Mouse (Mus musculus): ENCODE measurements around the gene Dgat2. TPM values are rescaled to one million over a fixed set of nuclear protein-coding genes. Genes with fewer than 3 reads are reported as not detected.

Gene Dgat2
- polyA plus RNA-seq, 1 experiment from 2014 or later = 21.4 TPM

- Histone ChIP-seq H3K36me3 (replicated peaks) (no peaks in the 10 kb centered on the region), H3K9me3 (no peaks in the 10 kb centered on the region), H3K4me2 (no peak overlapping the region), H3K27me3 (replicated peaks) (no peaks in the 10 kb centered on the region), H3K4me1 (no peaks in the 10 kb centered on the region), H3K9ac (no peak overlapping the region), H3K4me3 (no peak overlapping the region), H3K27ac (no peak overlapping the region)
- no peak for ATAC-seq (replicated peaks)
- WGBS = 71% methylated on average over 10 of the region's 10 CpGs
Observed at GRCm38 (mm10) chr7:99171730-99172463, 10.6 kb downstream of the Dgat2 start.

- WGBS = 94% methylated on average over 6 of the region's 6 CpGs
- no peaks in the 10 kb centered on the region for H3K9me3 ChIP-seq
- no peaks in the 10 kb centered on the region for H3K4me1 ChIP-seq
- H3K27me3 ChIP-seq (replicated peaks) = no peaks in the 10 kb centered on the region
- no peak overlapping the region for H3K4me2 ChIP-seq
- no peak overlapping the region for H3K27ac ChIP-seq
- ATAC-seq (replicated peaks) = no peak
- no peak overlapping the region for H3K9ac ChIP-seq
- H3K36me3 ChIP-seq (replicated peaks) = no peaks in the 10 kb centered on the region
- H3K4me3 ChIP-seq = no peak overlapping the region
Observed at GRCm38 (mm10) chr7:99170519-99170918, 12.0 kb downstream of the Dgat2 start.

GRCm38 (mm10) chr7:99169717-99170403, 12.7 kb downstream of the Dgat2 start:
- no peak overlapping the region for H3K27ac ChIP-seq
- no peak overlapping the region for H3K4me2 ChIP-seq
- no peak overlapping the region for H3K9ac ChIP-seq
- H3K36me3 ChIP-seq (replicated peaks) = no peaks in the 10 kb centered on the region
- no peak for ATAC-seq (replicated peaks)
- H3K4me3 ChIP-seq = no peak overlapping the region
- H3K9me3 ChIP-seq = no peaks in the 10 kb centered on the region
- H3K4me1 ChIP-seq = no peaks in the 10 kb centered on the region
- 91% methylated on average over 9 of the region's 9 CpGs for WGBS
- H3K27me3 ChIP-seq (replicated peaks) = no peaks in the 10 kb centered on the region

- Histone ChIP-seq H3K4me1 (no peaks in the 10 kb centered on the region), H3K4me3 (no peak overlapping the region), H3K36me3 (replicated peaks) (no peaks in the 10 kb centered on the region), H3K4me2 (no peak overlapping the region), H3K27ac (no peak overlapping the region), H3K9ac (no peak overlapping the region), H3K27me3 (replicated peaks) (no peaks in the 10 kb centered on the region), H3K9me3 (no peaks in the 10 kb centered on the region)
- ATAC-seq (replicated peaks) = no peak
- 87% methylated on average over 6 of the region's 6 CpGs for WGBS
Observed at GRCm38 (mm10) chr7:99168756-99169155, 13.8 kb downstream of the Dgat2 start.

- no peak overlapping the region for H3K4me2 ChIP-seq
- no peaks in the 10 kb centered on the region for H3K27me3 ChIP-seq (replicated peaks)
- H3K9ac ChIP-seq = no peak overlapping the region
- no peaks in the 10 kb centered on the region for H3K9me3 ChIP-seq
- no peaks in the 10 kb centered on the region for H3K4me1 ChIP-seq
- no peaks in the 10 kb centered on the region for H3K36me3 ChIP-seq (replicated peaks)
- 60% methylated on average over 5 of the region's 5 CpGs for WGBS
- no peak for ATAC-seq (replicated peaks)
- H3K4me3 ChIP-seq = no peak overlapping the region
- H3K27ac ChIP-seq = no peak overlapping the region
Observed at GRCm38 (mm10) chr7:99167939-99168338, 14.6 kb downstream of the Dgat2 start.

- Histone ChIP-seq H3K27ac (no peak overlapping the region), H3K36me3 (replicated peaks) (no peaks in the 10 kb centered on the region), H3K4me3 (no peak overlapping the region), H3K9me3 (no peaks in the 10 kb centered on the region), H3K4me1 (no peaks in the 10 kb centered on the region), H3K4me2 (no peak overlapping the region), H3K27me3 (replicated peaks) (no peaks in the 10 kb centered on the region), H3K9ac (no peak overlapping the region)
- ATAC-seq (replicated peaks) = no peak
- 90% methylated on average over 8 of the region's 8 CpGs for WGBS
Observed at GRCm38 (mm10) chr7:99166159-99166558, 16.4 kb downstream of the Dgat2 start.

- H3K27me3 ChIP-seq (replicated peaks) = no peaks in the 10 kb centered on the region
- H3K36me3 ChIP-seq (replicated peaks) = no peaks in the 10 kb centered on the region
- 87% methylated on average over 7 of the region's 7 CpGs for WGBS
- no peak overlapping the region for H3K4me2 ChIP-seq
- H3K4me3 ChIP-seq = no peak overlapping the region
- H3K9ac ChIP-seq = no peak overlapping the region
- no peak for ATAC-seq (replicated peaks)
- H3K27ac ChIP-seq = no peak overlapping the region
- H3K9me3 ChIP-seq = no peaks in the 10 kb centered on the region
- no peaks in the 10 kb centered on the region for H3K4me1 ChIP-seq
Observed at GRCm38 (mm10) chr7:99164873-99165410, 17.6 kb downstream of the Dgat2 start.

- Histone ChIP-seq H3K27ac (no peak overlapping the region), H3K4me2 (no peak overlapping the region), H3K9ac (no peak overlapping the region), H3K9me3 (no peaks in the 10 kb centered on the region), H3K4me3 (no peak overlapping the region), H3K27me3 (replicated peaks) (no peaks in the 10 kb centered on the region), H3K4me1 (no peaks in the 10 kb centered on the region), H3K36me3 (replicated peaks) (no peaks in the 10 kb centered on the region)
- no peak for ATAC-seq (replicated peaks)
- WGBS = 89% methylated on average over 7 of the region's 7 CpGs
Observed at GRCm38 (mm10) chr7:99162462-99162861, 20.1 kb downstream of the Dgat2 start.

- ATAC-seq (replicated peaks) = no peak
- WGBS = 90% methylated on average over 11 of the region's 11 CpGs
- H3K9ac ChIP-seq = no peak overlapping the region
- H3K4me3 ChIP-seq = no peak overlapping the region
- H3K4me1 ChIP-seq = no peaks in the 10 kb centered on the region
- no peaks in the 10 kb centered on the region for H3K36me3 ChIP-seq (replicated peaks)
- no peaks in the 10 kb centered on the region for H3K9me3 ChIP-seq
- no peak overlapping the region for H3K27ac ChIP-seq
- no peaks in the 10 kb centered on the region for H3K27me3 ChIP-seq (replicated peaks)
- no peak overlapping the region for H3K4me2 ChIP-seq
Observed at GRCm38 (mm10) chr7:99161961-99162360, 20.6 kb downstream of the Dgat2 start.

- WGBS = 60% methylated on average over 4 of the region's 4 CpGs
- H3K4me2 ChIP-seq = no peak overlapping the region
- 0 out of 2 replicates have a peak, but pooled peaks have one; percentile 33 for ATAC-seq (replicated peaks)
Observed at GRCm38 (mm10) chr7:99161529-99161928, 21.0 kb downstream of the Dgat2 start.

GRCm38 (mm10) chr7:99160995-99161394, 21.5 kb downstream of the Dgat2 start:
- Histone ChIP-seq H3K36me3 (replicated peaks) (no peaks in the 10 kb centered on the region), H3K27me3 (replicated peaks) (no peaks in the 10 kb centered on the region), H3K27ac (no peak overlapping the region), H3K9me3 (no peaks in the 10 kb centered on the region), H3K4me2 (no peak overlapping the region), H3K4me1 (no peaks in the 10 kb centered on the region), H3K9ac (no peak overlapping the region), H3K4me3 (no peak overlapping the region)
- WGBS = 66% methylated on average over 7 of the region's 7 CpGs
- no peak for ATAC-seq (replicated peaks)

More at GRCm38 (mm10) chr7:99161529-99161928, 21.0 kb downstream of the Dgat2 start:
- no peak overlapping the region for H3K4me3 ChIP-seq
- H3K9ac ChIP-seq = no peak overlapping the region
- H3K4me1 ChIP-seq = no peaks in the 10 kb centered on the region
- H3K36me3 ChIP-seq (replicated peaks) = no peaks in the 10 kb centered on the region
- no peak overlapping the region for H3K27ac ChIP-seq
- H3K27me3 ChIP-seq (replicated peaks) = no peaks in the 10 kb centered on the region
- no peaks in the 10 kb centered on the region for H3K9me3 ChIP-seq

GRCm38 (mm10) chr7:99159446-99159845, 23.1 kb downstream of the Dgat2 start:
- Histone ChIP-seq H3K27ac (no peak overlapping the region), H3K36me3 (replicated peaks) (no peaks in the 10 kb centered on the region), H3K4me3 (no peak overlapping the region), H3K9me3 (no peaks in the 10 kb centered on the region), H3K9ac (no peak overlapping the region), H3K4me2 (no peak overlapping the region), H3K4me1 (0 out of 2 replicates have a peak, but pooled peaks cover 6% of the 10 kb centered on the region), H3K27me3 (replicated peaks) (no peaks in the 10 kb centered on the region)
- WGBS = 85% methylated on average over 2 of the region's 2 CpGs
- no peak for ATAC-seq (replicated peaks)

All from midbrain, embryonic 15.5 days (tissue).